Mouse (Mus musculus) Patski (cell line): ENCODE results near the gene Mfsd5. TPM values are rescaled to one million over a fixed set of nuclear protein-coding genes. Genes with fewer than 3 reads are reported as not detected.

Experiments used
- ATAC-seq: fragments of 100-300 bp; one replicate; pipeline ENCODE4 v1.8.0; 2021
- CTCF ChIA-PET: fragments of 350-600 bp; sonication (Branson Sonifier 250); formaldehyde crosslinking; loops from one replicate; lab custom pipeline; 2022; ENCODE audit warnings: inconsistent platforms; lab: Charles Lee
- POLR2A ChIA-PET: fragments of 350-600 bp; sonication (Branson Sonifier 250); formaldehyde crosslinking; loops from one replicate; lab custom pipeline; 2022; ENCODE audit warnings: antibody characterized with exemption, inconsistent platforms; lab: Charles Lee
- DNase-seq: peaks from one replicate; pipeline ENCODE4 v3.0.0-alpha.2; 2011; ENCODE audit warnings: low read depth, low spot score
- H3K27me3 ChIP-seq: fragments of 371-371 bp; one replicate; pipeline ENCODE4 v1.5.1; 2021
- CTCF ChIP-seq: fragments of 100-300 bp; IDR thresholded peaks from one replicate; pipeline ENCODE4 v1.5.1; 2021
- in situ Hi-C: fragments of 300-500 bp; cut with MboI; formaldehyde crosslinking; loops from 3 replicates; pipeline ENCODE4 v1.11.1; 2018; ENCODE audit warnings: low pct_unique_long_range_greater_than_20kb, mixed read lengths
- polyA plus RNA-seq: library from polyadenylated mRNA; unstranded; gene quantifications from one replicate; pipeline ENCODE4 v1.2.3, GENCODE M21; 2021

The Mfsd5 gene
- 47.4 TPM for polyA plus RNA-seq

- ChIA-PET POLR2A (interaction anchor here (0.8 to 1.6 kb wide), 6 partner anchors 13 to 239 kb away, joined by 3 to 6 read pairs (median 4); partner anchors contain the start of gene Tarbp2), CTCF (interaction anchor here (2.7 kb wide), 1 partner anchor 40 kb away, joined by 8 read pairs; no protein-coding TSS in a partner anchor)
- no peaks in the 10 kb centered on the region for H3K27me3 ChIP-seq
- DNase-seq (peak; percentile 38), ATAC-seq (peak; percentile 85)
- TF ChIP-seq CTCF = peak; percentile 87
- in situ Hi-C loops = no loop called here
Observed at GRCm38 (mm10) chr15:102279092-102279782, at the start of gene Mfsd5. Mfsd5 (plus strand) TSS chr15:102279454.

GRCm38 (mm10) chr15:102230408-102231321 is 48.6 kb upstream of the Mfsd5 start:
- DNase-seq (no peak), ATAC-seq (peak; percentile 9)
- TF ChIP-seq CTCF = no peak
- H3K27me3 ChIP-seq = no peaks in the 10 kb centered on the region
- in situ Hi-C loops = no loop called here
- ChIA-PET POLR2A (no interaction called here), CTCF (interaction anchor here (1.6 kb wide), 1 partner anchor 53 kb away, joined by 3 read pairs; no protein-coding TSS in a partner anchor)

- POLR2A ChIA-PET = interaction anchor here (0.8 kb wide), 1 partner anchor 53 kb away, joined by 3 read pairs; no protein-coding TSS in a partner anchor
- no peak for ATAC-seq
- CTCF ChIA-PET = no interaction called here
- TF ChIP-seq CTCF = no peak
- DNase-seq = no peak
- in situ Hi-C loops = no loop called here
- H3K27me3 ChIP-seq = no peaks in the 10 kb centered on the region
Observed at GRCm38 (mm10) chr15:102231748-102232147, 47.5 kb upstream of the Mfsd5 start, which contains the start of gene Itgb7. Itgb7 (minus strand) TSS chr15:102231944.

GRCm38 (mm10) chr15:102232764-102233163 is 46.5 kb upstream of the Mfsd5 start:
- POLR2A ChIA-PET = interaction anchor here (0.8 kb wide), 1 partner anchor 52 kb away, joined by 3 read pairs; no protein-coding TSS in a partner anchor
- H3K27me3 ChIP-seq = no peaks in the 10 kb centered on the region
- ATAC-seq (no peak), DNase-seq (no peak)
- TF ChIP-seq CTCF = no peak
- CTCF ChIA-PET = interaction anchor here (1.0 kb wide), 1 partner anchor 9 kb away, joined by 5 read pairs; no protein-coding TSS in a partner anchor
- in situ Hi-C loops = no loop called here

- ChIA-PET POLR2A (no interaction called here), CTCF (no interaction called here)
- no peak for ATAC-seq
- DNase-seq = no peak
- no peaks in the 10 kb centered on the region for H3K27me3 ChIP-seq
- in situ Hi-C loops = no loop called here
- TF ChIP-seq CTCF = no peak
Observed at GRCm38 (mm10) chr15:102233896-102234295, 45.4 kb upstream of the Mfsd5 start.

- ATAC-seq (peak; percentile 12), DNase-seq (no peak)
- in situ Hi-C loops = loop anchor here (5.0 kb wide), 1 partner anchor 37 kb away; the partner anchor contains the start of gene Gm9918
- CTCF ChIA-PET = interaction anchor here (0.8 to 1.6 kb wide), 3 partner anchors 11 to 79 kb away, joined by 3 to 4 read pairs (median 3); no protein-coding TSS in a partner anchor
- H3K27me3 ChIP-seq = no peaks in the 10 kb centered on the region
- POLR2A ChIA-PET = interaction anchor here (0.6 to 1.8 kb wide), 2 partner anchors 10 to 83 kb away, joined by 5 to 6 read pairs; no protein-coding TSS in a partner anchor
- no peak for TF ChIP-seq CTCF
Observed at GRCm38 (mm10) chr15:102235371-102236027, 43.8 kb upstream of the Mfsd5 start.

- in situ Hi-C loops = loop anchor here (5.0 kb wide), 1 partner anchor 34 kb away; the partner anchor contains the start of gene Gm9918
- ChIA-PET CTCF (interaction anchor here (0.6 to 2.2 kb wide), 3 partner anchors 40 to 72 kb away, joined by 3 to 8 read pairs (median 5); partner anchors contain the start of gene Mfsd5), POLR2A (interaction anchor here (0.5 to 1.3 kb wide), 2 partner anchors 17 to 40 kb away, joined by 3 to 4 read pairs; partner anchors contain the start of gene Mfsd5)
- no peak for TF ChIP-seq CTCF
- no peaks in the 10 kb centered on the region for H3K27me3 ChIP-seq
- no peak for ATAC-seq
- no peak for DNase-seq
Observed at GRCm38 (mm10) chr15:102238543-102239259, 40.6 kb upstream of the Mfsd5 start.

- ChIA-PET POLR2A (interaction anchor here (0.5 to 1.3 kb wide), 2 partner anchors 16 to 40 kb away, joined by 3 to 4 read pairs; partner anchors contain the start of gene Mfsd5), CTCF (interaction anchor here (0.6 to 2.2 kb wide), 6 partner anchors 39 to 72 kb away, joined by 3 to 8 read pairs (median 4); partner anchors contain the start of gene Mfsd5)
- TF ChIP-seq CTCF = no peak
- no peak for DNase-seq
- in situ Hi-C loops = loop anchor here (5.0 kb wide), 1 partner anchor 33 kb away; the partner anchor contains the start of gene Gm9918
- no peaks in the 10 kb centered on the region for H3K27me3 ChIP-seq
- ATAC-seq = no peak
Observed at GRCm38 (mm10) chr15:102239260-102239590, 40.0 kb upstream of the Mfsd5 start.
